Mouse (Mus musculus) CH12.LX (cell line): ENCODE measurements around the gene Dad1. TPM values are rescaled to one million over a fixed set of nuclear protein-coding genes. Genes with fewer than 3 reads are reported as not detected.
A peak's percentile ranks its signal among the peaks of the same experiment; 100 is the strongest.

ENCODE experiments used
- DNase-seq: peaks from one replicate; pipeline ENCODE4 v3.0.0-alpha.2; 2013; ENCODE audit errors: extremely low read depth
- H3K27ac ChIP-seq: 2 replicates; pipeline ENCODE4 v1.5.1; 2012; ENCODE audit warnings: low read depth, mild to moderate bottlenecking, control low read depth, moderate library complexity; ENCODE audit not compliant: insufficient read depth
- H3K27me3 ChIP-seq: replicated peaks from 2 replicates; pipeline ENCODE3; 2012; ENCODE audit warnings: inconsistent platforms
- H3K36me3 ChIP-seq, 2 experiments: replicated peaks in 1 of 2; 2 replicates each; pipeline versions ENCODE3 to v1.6.1; 2012; ENCODE audit warnings: inconsistent platforms in 1 of 2, low read length in 1 of 2, mild to moderate bottlenecking in 1 of 2, mixed read lengths in 1 of 2, moderate library complexity in 1 of 2; ENCODE audit not compliant: control insufficient read depth in 1 of 2, insufficient read depth in 1 of 2
- H3K4me1 ChIP-seq, 2 experiments: 2 replicates each; pipeline ENCODE4 v1.6.1; 2012; ENCODE audit warnings: inconsistent platforms in 1 of 2, moderate library complexity in 1 of 2; ENCODE audit not compliant: insufficient read depth in 2 of 2, control insufficient read depth in 1 of 2
- H3K4me2 ChIP-seq: 2 replicates; pipeline ENCODE4 v1.6.1; 2012; ENCODE audit warnings: low read depth, mild to moderate bottlenecking, control low read depth; ENCODE audit not compliant: poor library complexity, insufficient read depth, severe bottlenecking
- H3K4me3 ChIP-seq, 3 experiments: fragments of 150-350 bp in 1 of 3; sonication (generic) in 1 of 3; replicated peaks in 1 of 3; 2 replicates each; pipeline versions ENCODE3 to v1.5.1; 2011 to 2012; ENCODE audit warnings: low read depth in 2 of 3, low read length in 2 of 3, mild to moderate bottlenecking in 2 of 3, moderate library complexity in 2 of 3, control low read depth in 1 of 3, improper control_type of control experiment in 1 of 3, inconsistent platforms in 1 of 3, mixed read lengths in 1 of 3; ENCODE audit not compliant: poor library complexity in 1 of 3
- H3K79me2 ChIP-seq: replicated peaks from 2 replicates; pipeline ENCODE4 v1.6.1; 2012; ENCODE audit warnings: mild to moderate bottlenecking, moderate library complexity; ENCODE audit not compliant: control insufficient read depth, poor library complexity, insufficient read depth, severe bottlenecking; ENCODE audit errors: extremely low read depth
- H3K9ac ChIP-seq: 2 replicates; pipeline ENCODE4 v1.6.1; 2012; ENCODE audit warnings: low read depth, mild to moderate bottlenecking, control low read depth, moderate library complexity; ENCODE audit not compliant: insufficient read depth
- H3K9me3 ChIP-seq: replicated peaks from 2 replicates; pipeline ENCODE3; 2012; ENCODE audit warnings: low read length, inconsistent platforms, mixed read lengths
- CHD1 ChIP-seq: IDR thresholded peaks from 2 replicates; pipeline ENCODE4 v1.6.1; 2012; ENCODE audit warnings: low read depth, low read length, improper control_type of control experiment, inconsistent platforms
- CHD2 ChIP-seq: IDR thresholded peaks from 2 replicates; pipeline ENCODE4 v1.6.1; 2011; ENCODE audit warnings: low read length, improper control_type of control experiment
- CTCF ChIP-seq, 2 experiments: IDR thresholded peaks in 1 of 2; conservative IDR thresholded peaks in 1 of 2; 2 replicates each; pipeline ENCODE4 v1.5.1; 2011 to 2012; ENCODE audit warnings: low read depth in 2 of 2, low read length in 2 of 2, improper control_type of control experiment in 1 of 2, inconsistent platforms in 1 of 2, mild to moderate bottlenecking in 1 of 2, moderate library complexity in 1 of 2
- E2F4 ChIP-seq: IDR thresholded peaks from 2 replicates; pipeline ENCODE4 v1.6.1; 2011; ENCODE audit warnings: low read depth, low read length, improper control_type of control experiment; ENCODE audit not compliant: insufficient replicate concordance
- HCFC1 ChIP-seq: IDR thresholded peaks from 2 replicates; pipeline ENCODE4 v1.6.1; 2012; ENCODE audit warnings: low read depth, mild to moderate bottlenecking, inconsistent platforms, low read length, improper control_type of control experiment
- JUN ChIP-seq: IDR thresholded peaks from 2 replicates; pipeline ENCODE4 v1.6.1; 2011; ENCODE audit warnings: low read depth, mild to moderate bottlenecking, low read length, improper control_type of control experiment, moderate library complexity; ENCODE audit not compliant: insufficient read depth
- JUND ChIP-seq: conservative IDR thresholded peaks from 2 replicates; pipeline ENCODE4 v1.6.1; 2011; ENCODE audit warnings: low read depth, low read length, improper control_type of control experiment
- MAFK ChIP-seq: IDR thresholded peaks from 2 replicates; pipeline ENCODE4 v1.6.1; 2011; ENCODE audit warnings: low read length, improper control_type of control experiment; ENCODE audit not compliant: insufficient replicate concordance
- MAX ChIP-seq: IDR thresholded peaks from 2 replicates; pipeline ENCODE4 v1.6.1; 2011; ENCODE audit warnings: low read length, improper control_type of control experiment
- MEF2A ChIP-seq: IDR thresholded peaks from 2 replicates; pipeline ENCODE4 v1.6.1; 2014; ENCODE audit warnings: low read depth, mild to moderate bottlenecking, inconsistent platforms, low read length, improper control_type of control experiment, borderline replicate concordance
- MYC ChIP-seq: IDR thresholded peaks from 2 replicates; pipeline ENCODE4 v1.6.1; 2011; ENCODE audit warnings: low read depth, mild to moderate bottlenecking, improper control_type of control experiment, low read length
- NELFE ChIP-seq: IDR thresholded peaks from 2 replicates; pipeline ENCODE4 v1.6.1; 2011; ENCODE audit warnings: low read depth, low read length, improper control_type of control experiment
- NRF1 ChIP-seq: IDR thresholded peaks from 2 replicates; pipeline ENCODE4 v1.6.1; 2014; ENCODE audit warnings: low read depth, mild to moderate bottlenecking, inconsistent platforms, low read length, improper control_type of control experiment, moderate library complexity
- PAX5 ChIP-seq: IDR thresholded peaks from 2 replicates; pipeline ENCODE4 v1.6.1; 2012; ENCODE audit warnings: low read length, inconsistent platforms, mixed read lengths
- POLR2A ChIP-seq: IDR thresholded peaks from 2 replicates; pipeline ENCODE4 v1.6.1; 2011; ENCODE audit warnings: low read depth, mild to moderate bottlenecking, improper control_type of control experiment, low read length
- RAD21 ChIP-seq: IDR thresholded peaks from 2 replicates; pipeline ENCODE4 v1.6.1; 2011; ENCODE audit warnings: low read depth, mild to moderate bottlenecking, low read length, improper control_type of control experiment, moderate library complexity
- RCOR1 ChIP-seq: conservative IDR thresholded peaks from 2 replicates; pipeline ENCODE4 v1.6.1; 2012; ENCODE audit warnings: low read depth, mild to moderate bottlenecking, inconsistent platforms, low read length, improper control_type of control experiment
- SMC3 ChIP-seq: IDR thresholded peaks from 2 replicates; pipeline ENCODE4 v1.6.1; 2011; ENCODE audit warnings: low read depth, low read length, improper control_type of control experiment
- TCF12 ChIP-seq: IDR thresholded peaks from 2 replicates; pipeline ENCODE4 v1.6.1; 2014; ENCODE audit warnings: low read depth, mild to moderate bottlenecking, inconsistent platforms, low read length, improper control_type of control experiment
- USF1 ChIP-seq: IDR thresholded peaks from 2 replicates; pipeline ENCODE4 v1.6.1; 2014; ENCODE audit warnings: low read depth, mild to moderate bottlenecking, inconsistent platforms, low read length, improper control_type of control experiment
- USF2 ChIP-seq: conservative IDR thresholded peaks from 2 replicates; pipeline ENCODE4 v1.6.1; 2011; ENCODE audit warnings: low read depth, low read length, improper control_type of control experiment
- ZC3H11A ChIP-seq: IDR thresholded peaks from 2 replicates; pipeline ENCODE4 v1.6.1; 2012; ENCODE audit warnings: low read depth, mild to moderate bottlenecking, inconsistent platforms, low read length, improper control_type of control experiment
- ZKSCAN1 ChIP-seq: IDR thresholded peaks from 2 replicates; pipeline ENCODE4 v1.6.1; 2012; ENCODE audit warnings: low read depth, inconsistent platforms, low read length, improper control_type of control experiment, borderline replicate concordance
- ZMIZ1 ChIP-seq: IDR thresholded peaks from 2 replicates; pipeline ENCODE4 v1.6.1; 2012; ENCODE audit warnings: low read depth, mild to moderate bottlenecking, inconsistent platforms, low read length, improper control_type of control experiment
- ZNF384 ChIP-seq: IDR thresholded peaks from 2 replicates; pipeline ENCODE4 v1.6.1; 2012; ENCODE audit warnings: low read depth, low read length, improper control_type of control experiment, inconsistent platforms
- dilution Hi-C: fragments of 300-500 bp; cut with MboI; formaldehyde crosslinking; loops from 2 replicates; pipeline ENCODE4 v1.14.3; 2020; ENCODE audit warnings: low sequenced_read_pairs; ENCODE audit not compliant: extremely low pct_unique_long_range_greater_than_20kb, extremely low pct_ligation_motif_present
- in situ Hi-C: fragments of 300-500 bp; cut with MboI; formaldehyde crosslinking; loops from 3 replicates; pipeline ENCODE4 v1.14.3; 2019; ENCODE audit warnings: low sequenced_read_pairs, low pct_ligation_motif_present, low pct_unique_long_range_greater_than_20kb, mixed read lengths
- polyA plus RNA-seq: library from polyadenylated mRNA; unstranded; fragments of >175 nt; gene quantifications from 2 replicates; pipeline ENCODE4 v1.2.1, GENCODE M21; 2012; ENCODE audit warnings: low read depth; ENCODE audit not compliant: insufficient read length
- total RNA-seq, 2 experiments: library from RNA; depleted of rRNA; stranded (reverse); fragments of 300-350 nt in 1 of 2; fragments of >200 nt in 1 of 2; gene quantifications; 2 replicates each; pipeline ENCODE4 v1.2.3; 2012 to 2014

Gene Dad1
- total and polyA plus RNA-seq, 3 experiments: 161 to 287 (median 279) TPM

GRCm38 (mm10) chr14:54259003-54259721, 5.3 kb upstream of the Dad1 start:
- Histone ChIP-seq H3K36me3 (peaks cover 15 to 25% of the 10 kb centered on the region in 2 experiments), H3K4me3 (peak overlapping the region; percentile 51 to 58 (median 56)), H3K9ac (peak overlapping the region; percentile 24; the same call in 1 of the 2 replicates), H3K9me3 (no peaks in the 10 kb centered on the region)
- DNase-seq: peak; percentile 64
- TF ChIP-seq E2F4: no peak
- no peak for TF ChIP-seq CTCF (conservative IDR thresholded peaks at IDR 0.05 in 1 of 2, IDR thresholded peaks at IDR 0.05 in 1 of 2; ENCODE audit: low read depth in 2 of 2, low read length in 2 of 2)
- TF ChIP-seq USF2: no peak
- no peak for TF ChIP-seq HCFC1
- no peak for TF ChIP-seq CHD2
- no peak for TF ChIP-seq MAFK
- peak; percentile 29; the same call in 1 of the 2 replicates for TF ChIP-seq USF1
- TF ChIP-seq MYC: no peak
- no peak for TF ChIP-seq NRF1
- no peak for TF ChIP-seq PAX5
- no peak for TF ChIP-seq ZNF384
- TF ChIP-seq ZMIZ1: no peak
- TF ChIP-seq JUN: no peak
- TF ChIP-seq ZKSCAN1: no peak
- peak; percentile 30; the same call in 1 of the 2 replicates for TF ChIP-seq NELFE
- TF ChIP-seq, all 38 proteins: peak for 2
- Histone ChIP-seq H3K27ac (no peak overlapping the region), H3K4me1 (peaks cover 0 to 26% of the 10 kb centered on the region in 2 experiments; a peak in 2 of 4 replicates), H3K79me2 (no peaks in the 10 kb centered on the region; the same call in 1 of the 2 replicates), H3K4me2 (peak overlapping the region; percentile 23; the same call in 1 of the 2 replicates), H3K27me3 (no peaks in the 10 kb centered on the region)
- dilution Hi-C loops: no loop called here
- in situ Hi-C loops: loop anchor here (10.0 kb wide), 1 partner anchor 86 kb away; no protein-coding TSS in a partner anchor

GRCm38 (mm10) chr14:54258131-54258670, 4.3 kb upstream of the Dad1 start:
- Histone ChIP-seq H3K4me3 (no peak overlapping the region), H3K27ac (no peak overlapping the region), H3K4me1 (peaks cover 0 to 26% of the 10 kb centered on the region in 2 experiments; a peak in 2 of 4 replicates), H3K4me2 (no peak overlapping the region), H3K27me3 (no peaks in the 10 kb centered on the region), H3K36me3 (peaks cover 7 to 17% of the 10 kb centered on the region in 2 experiments), H3K9ac (no peak overlapping the region), H3K9me3 (no peaks in the 10 kb centered on the region), H3K79me2 (peaks cover 3% of the 10 kb centered on the region)
- dilution Hi-C loops: no loop called here
- in situ Hi-C loops: loop anchor here (10.0 kb wide), 1 partner anchor 87 kb away; no protein-coding TSS in a partner anchor
- DNase-seq: no peak
- TF ChIP-seq ZC3H11A (no peak), NELFE (no peak), RCOR1 (no peak), JUND (no peak), NRF1 (no peak), RAD21 (no peak), SMC3 (no peak), TCF12 (no peak), ZKSCAN1 (no peak), MEF2A (no peak), E2F4 (no peak), ZMIZ1 (no peak), USF1 (no peak), MAX (no peak), HCFC1 (no peak), CHD1 (no peak), POLR2A (no peak)
